Mouse (Mus musculus): ENCODE measurements at regions not wholly inside any gene's neighbourhood (a gene's known extent, or its start where the extent isn't known, plus 50 kb on each side); places are given as distances from the start of the nearest gene placed in this dataset.
"Not testable (repeated sequence)": the region's sequence is repeated elsewhere in the genome, so short reads cannot be mapped to it uniquely, and the experiment has no call there.

- DNase-seq, result not testable (repeated sequence)
Measured at GRCm38 (mm10) chrX:103129347-103129746, 57.1 kb downstream of the Nap1l2 start.

GRCm38 (mm10) chrX:103109181-103109580, 77.3 kb downstream of the Nap1l2 start:
- peak; percentile 22 to 33 for DNase-seq

DNA sequence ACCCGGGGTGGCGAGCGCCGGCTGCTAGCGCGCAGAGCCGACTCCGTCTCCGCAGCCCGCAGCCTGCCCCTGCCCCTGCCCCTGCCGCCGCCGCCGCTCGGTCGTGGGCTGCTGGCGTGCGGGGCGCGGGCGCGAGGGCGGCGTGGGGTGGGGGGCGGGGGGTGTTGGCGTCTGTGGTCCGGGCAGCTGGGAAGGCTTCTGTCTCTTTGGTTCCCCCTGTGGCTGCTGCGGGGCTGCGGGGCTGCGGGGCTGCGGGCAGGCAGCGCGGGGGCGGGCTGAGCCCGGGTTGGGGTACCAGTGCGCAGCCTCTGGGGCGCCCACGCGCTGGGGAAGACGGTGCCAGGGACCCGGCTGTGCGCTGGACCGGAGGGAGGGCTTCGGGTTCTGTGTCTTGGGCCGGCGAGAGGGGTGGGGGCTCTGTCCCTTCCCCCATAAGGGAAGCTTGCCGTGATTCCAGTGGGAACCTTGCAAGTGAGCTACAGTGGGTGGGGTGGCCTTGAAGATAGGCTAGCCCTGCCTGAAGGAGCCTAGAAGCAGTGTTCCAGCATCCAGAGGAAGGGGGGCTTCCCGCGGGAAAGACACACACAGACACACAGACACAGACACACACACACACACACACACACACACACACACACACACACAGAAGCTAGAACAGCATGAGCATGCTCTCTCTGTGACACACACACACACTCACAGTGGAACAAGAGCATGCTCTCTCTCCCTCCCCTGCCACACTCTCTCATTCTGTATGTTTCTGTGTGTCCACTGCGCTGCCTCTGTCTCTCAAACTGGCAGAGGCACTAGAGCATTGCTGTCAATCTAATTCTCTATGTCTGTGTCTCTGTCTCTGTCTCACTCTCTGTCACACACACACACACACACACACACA, 118.5 kb downstream of the Nap1l2 start:
- not testable (repeated sequence) for DNase-seq

GRCm38 (mm10) chrX:103067107-103067506, 119.3 kb downstream of the Nap1l2 start:
- DNase-seq, result not testable (repeated sequence)

- peak in 1 of 2 experiments; percentile 3 for DNase-seq
Measured at GRCm38 (mm10) chrX:103026256-103027028, 98.3 kb downstream of the 1700018G05Rik start.

GRCm38 (mm10) chrX:103025495-103025894, 97.3 kb downstream of the 1700018G05Rik start:
- peak; percentile 10 to 39 for DNase-seq

GRCm38 (mm10) chrX:103013425-103014057, 85.4 kb downstream of the 1700018G05Rik start:
- DNase-seq, result not testable (repeated sequence)

GRCm38 (mm10) chrX:103012298-103013243, 84.4 kb downstream of the 1700018G05Rik start:
- DNase-seq, result not testable (repeated sequence)

DNA sequence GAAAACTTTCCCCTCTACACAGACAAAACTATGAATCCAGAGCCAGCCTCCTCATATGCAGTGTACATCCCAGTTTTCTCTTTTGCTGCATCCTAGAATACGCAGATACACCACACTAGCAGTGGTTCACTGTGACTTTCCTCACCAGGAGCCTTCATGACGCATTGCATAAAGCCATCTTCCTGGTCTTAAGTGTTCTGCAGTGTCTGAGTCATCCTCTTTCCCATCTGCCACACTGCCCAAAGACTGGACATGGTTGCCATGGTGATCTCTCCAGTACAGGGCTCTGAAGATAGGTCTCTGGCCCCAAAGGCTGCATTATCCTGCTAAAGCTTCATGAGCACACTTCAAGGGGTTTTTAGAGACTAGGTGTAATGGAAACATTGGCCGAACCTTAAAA, 65.8 kb downstream of the 1700018G05Rik start:
- not testable (repeated sequence) for DNase-seq
